Mouse (Mus musculus) E14TG2a.4 (cell line): Measurements from ENCODE around the gene Il31.

ENCODE experiments used
- CTCF ChIP-seq: conservative IDR thresholded peaks from 2 replicates; pipeline ENCODE4 v1.5.1; 2014; ENCODE audit warnings: low read length
- NANOG ChIP-seq: IDR thresholded peaks from 2 replicates; pipeline ENCODE4 v1.6.1; 2014; ENCODE audit warnings: borderline replicate concordance, low read length, mixed read lengths
- POU5F1 ChIP-seq: IDR thresholded peaks from 2 replicates; pipeline ENCODE4 v1.6.1; 2014; ENCODE audit warnings: low read length, borderline replicate concordance

- TF ChIP-seq CTCF (no peak), NANOG (no peak), POU5F1 (no peak)
Measured at GRCm38 (mm10) chr5:123461420-123461819, 27.9 kb downstream of the Il31 start.
